Mouse (Mus musculus) stomach, embryonic 16.5 days (tissue): ENCODE measurements at regions not wholly inside any gene's neighbourhood (a gene's known extent, or its start where the extent isn't known, plus 50 kb on each side); places are given as distances from the start of the nearest gene placed in this dataset.
A peak's percentile ranks its signal among the peaks of the same experiment; 100 is the strongest.

ENCODE experiments used
- ATAC-seq: fragments of 200-750 bp; cut with Nextera tagmentation; 2 replicates; pipeline ENCODE4 v1.8.0; 2017; ENCODE audit warnings: moderate number of reproducible peaks, moderate TSS enrichment; ENCODE audit not compliant: insufficient read depth, low FRiP score
- H3K27ac ChIP-seq: fragments of 300-500 bp; sonication (generic); 2 replicates; pipeline ENCODE4 v1.5.1; 2014; ENCODE audit warnings: low read length
- H3K27me3 ChIP-seq: fragments of 300-500 bp; sonication (generic); 2 replicates; pipeline ENCODE4 v1.6.1; 2014; ENCODE audit warnings: low read length, control low read depth, mixed read lengths; ENCODE audit not compliant: control insufficient read depth, insufficient read depth
- H3K36me3 ChIP-seq: fragments of 300-500 bp; sonication (generic); 2 replicates; pipeline ENCODE4 v1.6.1; 2014; ENCODE audit warnings: low read length; ENCODE audit not compliant: control insufficient read depth, insufficient read depth
- H3K4me1 ChIP-seq: fragments of 300-500 bp; sonication (generic); 2 replicates; pipeline ENCODE4 v1.6.1; 2014; ENCODE audit warnings: low read length, control low read depth, mixed read lengths; ENCODE audit not compliant: control insufficient read depth, insufficient read depth
- H3K4me2 ChIP-seq: fragments of 300-500 bp; sonication (generic); 2 replicates; pipeline ENCODE4 v1.6.1; 2014; ENCODE audit warnings: low read depth, low read length, mixed read lengths
- H3K4me3 ChIP-seq: fragments of 300-500 bp; sonication (generic); replicated peaks from 2 replicates; pipeline ENCODE4 v1.5.1; 2014; ENCODE audit warnings: mild to moderate bottlenecking, low read length
- H3K9ac ChIP-seq: fragments of 300-500 bp; sonication (generic); 2 replicates; pipeline ENCODE4 v1.6.1; 2014; ENCODE audit warnings: low read length
- H3K9me3 ChIP-seq: fragments of 300-500 bp; sonication (generic); replicated peaks from 2 replicates; pipeline ENCODE4 v1.6.1; 2016; ENCODE audit warnings: low read length, control low read depth; ENCODE audit not compliant: control insufficient read depth
- WGBS: fragments of 180-500 bp; shearing (Covaris S2); extraction: QIAGEN DNeasy Blood & Tissue Kit; methylation state at CpG from one replicate; pipeline ENCODE4 v1.1.7; 2014; 5-methylcytosine and 5-hydroxymethylcytosine counted together

DNA sequence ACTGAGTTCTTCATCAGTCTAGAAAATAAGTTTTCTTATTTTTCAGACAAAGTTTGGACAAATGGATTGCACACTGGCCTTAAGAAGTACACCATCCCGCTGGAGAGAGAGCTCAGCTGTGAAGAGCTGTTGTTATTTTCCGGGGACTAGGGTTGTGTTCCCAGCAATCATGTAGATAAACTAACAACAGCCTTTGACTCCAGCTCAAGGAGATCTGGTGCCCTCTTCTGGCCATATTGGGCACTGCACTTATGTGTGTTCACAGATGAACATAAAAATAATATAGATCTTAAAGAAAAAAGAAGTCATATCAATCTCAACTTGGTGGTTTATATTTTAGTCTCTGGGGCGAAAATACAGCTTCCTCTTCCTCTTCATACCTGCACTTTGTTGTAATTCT lies 633.0 kb downstream of the Dok5 start:
- no peak for ATAC-seq
- no peak overlapping the region for H3K4me3 ChIP-seq
- 89% methylated on average over 3 of the region's 3 CpGs for WGBS
- H3K36me3 ChIP-seq: no peaks in the 10 kb centered on the region
- no peaks in the 10 kb centered on the region for H3K27me3 ChIP-seq
- H3K4me1 ChIP-seq: no peaks in the 10 kb centered on the region
- no peak overlapping the region for H3K27ac ChIP-seq
- H3K4me2 ChIP-seq: no peak overlapping the region
- no peaks in the 10 kb centered on the region for H3K9me3 ChIP-seq
- H3K9ac ChIP-seq: no peak overlapping the region

DNA sequence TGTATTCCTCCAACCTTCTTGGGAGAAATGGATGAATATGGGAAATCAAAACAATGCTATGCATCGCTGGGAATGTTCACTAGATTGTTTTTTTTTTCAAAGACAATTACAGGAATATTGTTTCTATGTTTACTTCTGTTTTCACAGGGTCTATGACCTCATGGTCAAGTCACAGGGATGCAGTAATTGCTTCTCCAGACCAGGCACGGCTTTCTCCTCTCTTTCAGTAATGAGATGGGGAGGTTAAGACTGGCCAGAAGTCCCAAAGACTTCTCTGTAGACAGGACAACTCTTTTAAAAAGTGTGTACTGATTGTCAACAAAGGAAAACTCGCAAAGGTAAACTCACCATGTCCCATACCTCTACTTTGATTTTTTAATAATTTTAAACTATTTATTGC lies 631.8 kb downstream of the Dok5 start:
- Histone ChIP-seq H3K9me3 (no peaks in the 10 kb centered on the region), H3K4me3 (no peak overlapping the region), H3K36me3 (no peaks in the 10 kb centered on the region), H3K4me2 (no peak overlapping the region), H3K27ac (no peak overlapping the region), H3K9ac (no peak overlapping the region), H3K4me1 (no peaks in the 10 kb centered on the region), H3K27me3 (no peaks in the 10 kb centered on the region)
- WGBS: 79% methylated on average over 3 of the region's 3 CpGs
- ATAC-seq: no peak

DNA sequence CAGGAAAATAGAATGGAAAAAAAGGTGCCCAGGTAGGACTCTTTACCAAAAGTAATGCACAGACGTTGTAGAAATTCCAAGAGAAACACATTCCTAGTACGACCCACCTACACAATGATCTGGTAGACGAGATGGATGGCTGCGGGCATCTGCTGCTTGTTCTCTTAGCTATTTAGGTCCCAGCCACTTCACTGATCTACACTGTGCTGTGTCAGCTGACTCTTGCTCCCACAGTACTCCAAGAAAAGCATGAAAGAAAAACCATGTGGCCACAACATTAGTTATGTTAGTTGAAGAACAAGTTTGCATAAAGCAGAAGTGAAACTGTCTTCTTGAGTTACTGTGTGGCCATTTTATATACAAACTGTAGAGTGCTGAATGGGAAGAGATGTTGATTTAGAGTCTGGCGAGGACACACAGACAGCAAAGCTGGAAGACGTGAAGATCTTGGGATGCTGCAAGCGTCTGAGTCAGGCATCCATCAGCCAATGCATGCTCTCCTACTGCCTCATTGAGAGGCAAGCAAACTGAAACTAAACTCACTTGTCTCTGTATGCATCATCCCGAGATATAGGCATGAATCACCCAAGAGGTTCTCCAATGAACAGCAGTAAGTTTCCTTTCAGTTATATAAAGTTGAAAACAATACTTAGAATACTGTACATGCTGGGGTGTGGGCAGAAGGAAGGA lies 626.6 kb downstream of the Dok5 start:
- Histone ChIP-seq H3K4me1 (no peaks in the 10 kb centered on the region), H3K9ac (no peak overlapping the region), H3K9me3 (no peaks in the 10 kb centered on the region), H3K4me3 (no peak overlapping the region), H3K36me3 (no peaks in the 10 kb centered on the region), H3K4me2 (no peak overlapping the region), H3K27ac (no peak overlapping the region), H3K27me3 (no peaks in the 10 kb centered on the region)
- no peak for ATAC-seq
- WGBS: 67% methylated on average over 8 of the region's 8 CpGs

DNA sequence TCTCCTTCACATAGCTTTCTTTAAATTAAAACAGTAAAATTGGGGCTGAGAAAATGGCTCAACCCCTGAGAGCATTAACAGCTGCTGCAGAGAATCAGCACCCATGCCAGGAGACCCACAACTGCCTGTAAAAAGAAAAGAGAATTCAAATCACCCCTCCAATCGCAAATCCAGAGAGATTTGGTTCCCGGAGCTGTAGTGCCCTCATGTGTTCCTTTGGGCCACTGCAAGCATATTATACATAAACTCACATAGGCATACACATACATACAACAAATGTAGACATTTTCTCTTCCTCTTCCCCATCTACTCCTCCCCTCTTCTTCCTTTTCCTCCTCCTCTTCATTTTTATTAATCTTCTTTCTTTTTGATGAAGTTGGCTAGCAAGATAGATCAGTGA lies 616.5 kb downstream of the Dok5 start:
- Histone ChIP-seq H3K9me3 (no peaks in the 10 kb centered on the region), H3K4me2 (no peak overlapping the region), H3K36me3 (no peaks in the 10 kb centered on the region), H3K4me1 (no peaks in the 10 kb centered on the region), H3K27me3 (no peaks in the 10 kb centered on the region), H3K9ac (no peak overlapping the region), H3K4me3 (no peak overlapping the region), H3K27ac (no peak overlapping the region)
- no peak for ATAC-seq
- WGBS: 90% methylated on average over 2 of the region's 2 CpGs

DNA sequence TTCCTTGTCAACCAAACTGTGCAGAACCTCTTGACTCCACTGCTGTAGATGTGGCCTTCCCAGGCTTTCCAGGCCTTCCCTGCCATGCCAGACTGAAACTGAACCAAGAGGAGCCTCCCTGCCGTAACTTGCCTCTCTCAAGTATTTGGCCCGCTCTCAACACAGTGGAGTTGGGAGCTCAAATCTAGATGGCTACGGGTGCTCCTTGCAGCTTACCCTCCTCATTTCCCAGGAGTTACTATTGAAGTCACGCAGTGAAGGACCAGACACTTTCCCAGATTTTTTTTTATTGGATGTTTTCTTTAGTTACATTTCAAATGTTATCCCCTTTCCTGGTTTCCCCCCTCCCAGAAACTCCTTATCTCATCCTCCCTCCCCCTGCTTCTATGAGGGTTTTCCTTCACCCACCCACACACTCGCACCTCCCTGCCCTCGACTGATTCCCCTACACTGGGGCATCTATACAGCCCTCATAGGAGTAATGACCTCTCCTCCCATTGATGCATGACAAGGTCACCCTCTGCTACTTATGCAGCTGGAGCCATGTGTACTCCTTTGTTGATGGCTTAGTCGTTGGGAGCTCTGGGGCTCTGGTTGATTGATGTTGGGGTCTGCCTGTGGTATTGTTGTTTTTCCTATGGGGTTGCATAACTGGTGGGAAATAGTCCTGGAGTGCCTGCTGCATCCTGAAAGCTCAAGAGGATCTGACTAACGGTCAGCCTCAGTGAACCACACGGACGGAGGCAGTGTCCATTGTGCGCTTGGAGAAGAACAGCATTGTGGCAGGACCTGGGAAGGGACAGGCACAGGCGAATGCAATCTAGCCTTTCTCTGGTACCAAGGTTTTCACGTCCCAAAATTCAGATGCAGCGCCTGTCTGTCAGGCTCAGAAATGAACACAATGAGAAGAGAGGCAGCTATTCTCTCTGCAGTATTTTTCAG lies 602.5 kb downstream of the Dok5 start:
- no peak overlapping the region for H3K4me3 ChIP-seq
- no peaks in the 10 kb centered on the region for H3K4me1 ChIP-seq
- WGBS: 71% methylated on average over 14 of the region's 14 CpGs
- H3K9ac ChIP-seq: no peak overlapping the region
- H3K9me3 ChIP-seq: 0 out of 2 replicates have a peak, but pooled peaks cover 3% of the 10 kb centered on the region
- H3K27ac ChIP-seq: no peak overlapping the region
- H3K4me2 ChIP-seq: no peak overlapping the region
- H3K27me3 ChIP-seq: no peaks in the 10 kb centered on the region
- no peak for ATAC-seq
- no peaks in the 10 kb centered on the region for H3K36me3 ChIP-seq

DNA sequence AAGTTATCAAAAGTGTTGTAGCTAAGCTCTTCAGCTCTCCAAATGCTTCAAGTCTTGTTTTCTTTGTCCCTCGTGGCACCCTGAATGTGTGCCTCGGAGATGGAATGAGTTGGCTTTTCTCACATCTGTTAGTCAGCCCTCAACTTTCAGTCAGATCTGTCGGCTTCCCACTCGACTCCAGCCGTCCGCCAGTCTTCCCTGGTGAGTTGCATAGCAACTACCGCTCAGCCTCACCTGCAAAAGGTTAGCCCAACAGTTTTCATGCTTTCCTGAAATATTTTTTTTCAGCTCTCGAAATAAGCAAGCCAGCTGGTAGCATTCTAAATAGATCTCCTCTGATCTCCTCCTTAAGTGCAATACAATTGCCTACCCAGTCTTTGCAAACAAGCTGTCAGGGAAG lies 601.2 kb downstream of the Dok5 start:
- Histone ChIP-seq H3K4me3 (no peak overlapping the region), H3K9ac (no peak overlapping the region), H3K27me3 (no peaks in the 10 kb centered on the region), H3K9me3 (0 out of 2 replicates have a peak, but pooled peaks cover 3% of the 10 kb centered on the region), H3K27ac (no peak overlapping the region), H3K4me2 (no peak overlapping the region), H3K36me3 (no peaks in the 10 kb centered on the region), H3K4me1 (no peaks in the 10 kb centered on the region)
- WGBS: 80% methylated on average over 8 of the region's 8 CpGs
- no peak for ATAC-seq

DNA sequence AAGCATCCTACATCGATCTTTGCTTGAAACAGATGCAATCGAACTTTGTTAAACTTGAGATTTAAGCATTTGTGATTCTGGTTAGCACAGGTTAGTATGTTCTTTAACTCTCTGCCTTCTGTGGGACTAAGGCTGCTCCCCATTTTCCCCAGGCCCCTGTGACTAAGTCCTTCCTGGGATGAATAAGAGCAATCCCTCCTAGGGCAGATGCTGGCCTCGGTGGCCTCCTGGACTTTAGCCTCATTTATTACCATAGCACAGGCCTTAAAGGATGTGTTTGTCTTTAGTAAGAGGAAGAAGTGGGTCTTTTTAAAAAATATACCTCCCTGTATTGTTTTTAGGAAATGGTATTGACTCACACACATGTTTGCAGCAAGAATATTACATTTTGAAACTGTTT lies 599.9 kb downstream of the Dok5 start:
- 86% methylated on average over 3 of the region's 3 CpGs for WGBS
- Histone ChIP-seq H3K27ac (no peak overlapping the region), H3K4me3 (no peak overlapping the region), H3K36me3 (no peaks in the 10 kb centered on the region), H3K27me3 (no peaks in the 10 kb centered on the region), H3K4me2 (no peak overlapping the region), H3K9ac (no peak overlapping the region), H3K9me3 (0 out of 2 replicates have a peak, but pooled peaks cover 3% of the 10 kb centered on the region), H3K4me1 (0 out of 2 replicates have a peak, but pooled peaks cover 3% of the 10 kb centered on the region)
- ATAC-seq: no peak

DNA sequence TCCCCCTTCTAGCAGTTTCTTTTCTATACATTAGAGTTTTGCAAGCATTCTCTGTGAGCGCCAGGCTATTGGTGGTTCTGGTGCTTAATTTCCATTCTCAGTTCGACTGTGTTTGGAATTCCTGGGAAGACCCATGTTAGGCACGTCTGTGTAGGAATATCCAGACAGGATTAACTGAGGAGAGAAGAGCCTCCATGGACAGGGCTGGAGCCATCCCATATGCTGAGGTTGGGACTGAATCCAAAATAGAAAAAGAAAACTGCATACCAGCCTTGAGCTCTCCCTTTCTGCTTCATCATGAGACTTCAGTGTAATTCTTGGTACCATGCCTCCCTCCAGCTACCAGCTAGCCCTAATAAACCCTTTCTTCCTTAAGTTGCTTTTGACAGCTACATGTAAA lies 595.3 kb downstream of the Dok5 start:
- Histone ChIP-seq H3K4me1 (0 out of 2 replicates have a peak, but pooled peaks cover 3% of the 10 kb centered on the region), H3K27me3 (no peaks in the 10 kb centered on the region), H3K27ac (peak overlapping the region; percentile 62; the same call in 1 of the 2 replicates), H3K4me2 (no peak overlapping the region), H3K9me3 (no peaks in the 10 kb centered on the region), H3K9ac (no peak overlapping the region), H3K4me3 (no peak overlapping the region), H3K36me3 (no peaks in the 10 kb centered on the region)
- peak; percentile 72; the same call in 1 of the 2 replicates for ATAC-seq
- WGBS: 34% methylated on average over 3 of the region's 3 CpGs

DNA sequence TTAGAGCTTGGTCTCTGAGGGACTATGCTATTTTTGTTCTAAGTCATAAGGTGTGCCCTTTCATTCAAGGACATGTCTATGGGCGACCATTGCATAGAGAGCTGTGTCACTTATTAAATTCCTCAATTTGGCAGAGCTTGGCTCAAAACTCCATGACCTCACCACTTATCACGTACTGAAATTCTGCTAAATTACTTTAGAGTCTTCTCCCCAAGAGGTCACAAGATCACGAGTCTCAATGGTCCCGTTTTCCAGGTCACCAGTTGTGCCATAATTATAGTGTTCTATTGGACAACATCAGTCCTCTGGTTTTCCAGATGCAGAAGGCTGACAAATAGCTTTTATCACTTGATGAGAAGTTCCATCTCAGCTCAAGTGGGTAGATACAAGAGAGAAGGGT lies 576.9 kb downstream of the Dok5 start:
- H3K9ac ChIP-seq: no peak overlapping the region
- no peaks in the 10 kb centered on the region for H3K4me1 ChIP-seq
- no peaks in the 10 kb centered on the region for H3K9me3 ChIP-seq
- no peak overlapping the region for H3K4me2 ChIP-seq
- WGBS: 81% methylated on average over 4 of the region's 4 CpGs
- no peaks in the 10 kb centered on the region for H3K36me3 ChIP-seq
- no peak for ATAC-seq
- H3K4me3 ChIP-seq: no peak overlapping the region
- no peaks in the 10 kb centered on the region for H3K27me3 ChIP-seq
- no peak overlapping the region for H3K27ac ChIP-seq
